Mouse (Mus musculus): Measurements from ENCODE around the gene Ccnt2. TPM values are rescaled to one million over a fixed set of nuclear protein-coding genes. Genes with fewer than 3 reads are reported as not detected.

Gene Ccnt2
- polyA plus RNA-seq (2015; fragmentation: Nextera tagmentation; extraction: Ambion mirVana): 99.9 and 127 TPM in 2 replicates

DNA sequence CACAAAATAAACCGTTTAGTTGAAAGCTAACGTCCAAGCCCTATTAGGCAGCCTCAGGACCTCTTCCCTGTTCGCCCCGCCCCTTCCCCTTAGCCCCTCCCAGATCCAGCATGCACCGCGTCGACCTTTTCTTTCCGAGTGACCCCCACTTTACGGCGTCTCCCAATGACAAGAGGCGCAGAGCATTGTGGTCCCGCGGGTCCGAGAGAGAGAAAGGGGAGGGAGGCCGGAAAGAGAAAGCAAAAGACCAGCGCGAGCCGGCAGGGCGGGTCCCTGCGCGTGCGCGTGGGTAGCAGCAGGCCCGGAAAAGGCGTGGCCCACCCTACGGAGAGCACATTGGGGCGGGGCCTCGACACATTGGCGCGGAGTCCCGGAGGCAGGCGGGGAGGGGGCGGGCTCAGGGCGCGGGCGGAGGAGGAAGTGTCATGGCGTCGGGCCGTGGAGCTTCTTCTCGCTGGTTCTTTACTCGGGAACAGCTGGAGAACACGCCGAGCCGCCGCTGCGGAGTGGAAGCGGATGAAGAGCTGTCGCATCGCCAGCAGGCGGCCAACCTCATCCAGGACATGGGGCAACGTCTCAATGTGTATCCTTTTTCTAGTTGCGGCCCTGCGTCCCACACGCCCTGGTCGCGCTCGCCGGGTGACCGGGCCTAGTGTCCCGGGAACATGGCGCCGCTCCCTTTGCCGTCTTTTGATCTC lies at the start of gene Ccnt2:
Gene Ccnt2, plus strand, starts transcription at position 362 of the 698 bp plus-strand sequence.
- WGBS: under 1% methylated on average over 63 of the region's 63 CpGs
- Histone ChIP-seq H3K4me3 (replicated peaks; ENCODE audit: low read length) (peak within 1 kb of the TSS; percentile 57), H3K27me3 (replicated peaks; ENCODE audit: control insufficient read depth, insufficient read depth, low read length) (no peaks in the 10 kb centered on the region), H3K36me3 (ENCODE audit: control insufficient read depth, insufficient read depth) (no peaks in the 10 kb centered on the region), H3K27ac (ENCODE audit: low read length) (peak within 1 kb of the TSS; percentile 85), H3K4me1 (replicated peaks; ENCODE audit: control insufficient read depth, insufficient read depth, low read length) (peaks cover 12% of the 10 kb centered on the region), H3K9me3 (ENCODE audit: control insufficient read depth, low read length) (no peaks in the 10 kb centered on the region), H3K9ac (replicated peaks; ENCODE audit: low read depth, low read length) (peak within 1 kb of the TSS; percentile 78), H3K4me2 (ENCODE audit: low read length) (peak within 1 kb of the TSS; percentile 62)
- ATAC-seq: peak; percentile 97

DNA sequence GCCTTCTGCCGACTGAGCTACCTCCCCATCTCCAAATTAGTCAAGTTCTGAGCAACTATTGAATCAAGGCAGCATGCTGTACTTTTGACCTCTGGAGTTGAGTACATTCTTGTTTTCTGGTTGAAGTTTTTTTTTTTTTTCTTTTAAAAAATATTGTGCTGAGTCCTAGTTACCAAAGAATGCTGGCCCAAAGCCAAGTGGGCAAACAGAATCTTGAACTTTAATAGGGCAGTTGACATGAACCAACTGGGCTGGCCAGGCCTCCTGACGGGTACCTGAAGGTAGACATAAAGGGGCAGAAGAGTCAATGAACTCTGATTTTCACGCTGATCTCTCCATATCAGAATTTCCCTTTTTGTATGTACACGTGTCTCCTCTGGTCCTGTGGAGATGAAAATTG lies 44.9 kb upstream of the Ccnt2 start, which contains the start of gene Acmsd:
Gene Acmsd, plus strand, starts transcription at position 318 of the 400 bp plus-strand sequence.
- Histone ChIP-seq H3K4me1 (replicated peaks; ENCODE audit: control insufficient read depth, insufficient read depth, low read length) (no peaks in the 10 kb centered on the region), H3K4me2 (ENCODE audit: low read length) (no peak within 1 kb of the TSS), H3K4me3 (replicated peaks; ENCODE audit: low read length) (no peak within 1 kb of the TSS), H3K27me3 (replicated peaks; ENCODE audit: control insufficient read depth, insufficient read depth, low read length) (no peaks in the 10 kb centered on the region), H3K36me3 (ENCODE audit: control insufficient read depth, insufficient read depth) (no peaks in the 10 kb centered on the region), H3K9me3 (ENCODE audit: control insufficient read depth, low read length) (no peaks in the 10 kb centered on the region), H3K27ac (ENCODE audit: low read length) (no peak within 1 kb of the TSS), H3K9ac (replicated peaks; ENCODE audit: low read depth, low read length) (no peak within 1 kb of the TSS)
- ATAC-seq: no peak
- 93% methylated on average over 4 of the region's 4 CpGs for WGBS

DNA sequence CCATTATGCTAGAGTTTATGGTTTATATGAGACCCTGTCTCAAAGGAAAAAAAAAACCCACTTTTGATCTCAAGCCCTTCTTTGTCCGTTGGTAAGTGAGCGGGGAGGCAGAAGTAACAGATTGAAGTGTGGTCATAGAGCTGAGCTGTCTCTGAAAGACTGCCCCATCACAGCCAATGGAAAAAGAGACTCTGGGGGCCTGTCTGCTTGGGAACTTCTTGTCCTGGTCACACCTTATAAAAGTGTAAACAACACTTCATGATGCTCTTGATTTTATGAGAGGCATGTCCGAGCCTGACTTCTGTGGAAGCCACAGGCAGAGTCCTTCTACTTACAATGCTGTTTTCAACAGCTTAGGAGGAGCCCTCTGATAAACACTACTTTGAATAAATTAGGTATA lies 42.9 kb upstream of the Ccnt2 start:
- ATAC-seq: no peak
- Histone ChIP-seq H3K4me3 (replicated peaks; ENCODE audit: low read length) (no peak overlapping the region), H3K4me1 (replicated peaks; ENCODE audit: control insufficient read depth, insufficient read depth, low read length) (no peaks in the 10 kb centered on the region), H3K9ac (replicated peaks; ENCODE audit: low read depth, low read length) (no peak overlapping the region), H3K27ac (ENCODE audit: low read length) (no peak overlapping the region), H3K9me3 (ENCODE audit: control insufficient read depth, low read length) (no peaks in the 10 kb centered on the region), H3K36me3 (ENCODE audit: control insufficient read depth, insufficient read depth) (no peaks in the 10 kb centered on the region), H3K27me3 (replicated peaks; ENCODE audit: control insufficient read depth, insufficient read depth, low read length) (no peaks in the 10 kb centered on the region), H3K4me2 (ENCODE audit: low read length) (no peak overlapping the region)
- WGBS: 53% methylated on average over 3 of the region's 3 CpGs

DNA sequence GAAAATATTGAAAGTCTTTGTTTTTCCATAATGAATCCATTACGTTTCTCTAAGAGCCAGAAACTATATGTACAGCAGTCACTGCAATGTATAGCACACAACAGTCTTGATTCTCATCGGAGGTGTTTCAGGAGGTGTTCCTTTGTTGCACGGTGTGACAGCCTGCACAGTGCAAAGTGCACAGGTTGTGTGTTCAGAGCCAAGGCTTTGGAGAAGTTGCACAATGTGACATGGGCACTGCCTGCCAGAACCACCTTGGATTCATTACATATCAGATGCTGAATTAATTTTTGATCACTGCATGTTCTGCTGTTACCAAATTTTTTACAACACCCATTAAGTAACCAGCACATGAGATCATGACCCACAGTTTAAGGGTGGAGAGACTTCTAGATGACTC lies 41.5 kb upstream of the Ccnt2 start:
- no peak overlapping the region for H3K27ac ChIP-seq (ENCODE audit: low read length)
- no peak overlapping the region for H3K4me3 ChIP-seq (replicated peaks; ENCODE audit: low read length)
- H3K4me1 ChIP-seq (replicated peaks; ENCODE audit: control insufficient read depth, insufficient read depth, low read length): no peaks in the 10 kb centered on the region
- ATAC-seq: no peak
- H3K9me3 ChIP-seq (ENCODE audit: control insufficient read depth, low read length): no peaks in the 10 kb centered on the region
- no peaks in the 10 kb centered on the region for H3K27me3 ChIP-seq (replicated peaks; ENCODE audit: control insufficient read depth, insufficient read depth, low read length)
- no peak overlapping the region for H3K4me2 ChIP-seq (ENCODE audit: low read length)
- no peak overlapping the region for H3K9ac ChIP-seq (replicated peaks; ENCODE audit: low read depth, low read length)
- WGBS: 89% methylated on average over 3 of the region's 3 CpGs
- H3K36me3 ChIP-seq (ENCODE audit: control insufficient read depth, insufficient read depth): no peaks in the 10 kb centered on the region

DNA sequence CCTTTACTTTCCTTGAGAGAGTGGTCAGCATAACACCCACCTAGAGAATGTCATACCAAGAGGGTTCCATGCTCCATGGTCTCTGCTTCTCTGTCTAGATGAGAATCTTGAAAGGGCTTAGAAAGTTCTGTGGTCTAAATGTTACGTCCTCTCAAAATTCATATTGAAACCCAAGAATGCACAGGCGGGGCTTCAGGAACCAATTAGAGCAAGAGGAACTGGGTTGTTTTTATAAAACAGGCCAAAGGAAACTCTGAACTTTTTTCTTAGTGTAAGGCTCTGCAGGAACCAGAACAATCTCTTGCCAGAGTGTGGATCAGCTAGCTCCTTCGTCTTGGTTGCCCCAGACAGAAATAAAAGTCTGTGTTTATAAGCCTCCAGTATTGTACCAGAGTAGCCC lies 41.1 kb upstream of the Ccnt2 start:
- no peaks in the 10 kb centered on the region for H3K4me1 ChIP-seq (replicated peaks; ENCODE audit: control insufficient read depth, insufficient read depth, low read length)
- ATAC-seq: no peak
- WGBS: 74% methylated on average over 3 of the region's 3 CpGs
- H3K36me3 ChIP-seq (ENCODE audit: control insufficient read depth, insufficient read depth): no peaks in the 10 kb centered on the region
- H3K27me3 ChIP-seq (replicated peaks; ENCODE audit: control insufficient read depth, insufficient read depth, low read length): no peaks in the 10 kb centered on the region
- H3K9me3 ChIP-seq (ENCODE audit: control insufficient read depth, low read length): no peaks in the 10 kb centered on the region
- H3K4me3 ChIP-seq (replicated peaks; ENCODE audit: low read length): no peak overlapping the region
- H3K27ac ChIP-seq (ENCODE audit: low read length): no peak overlapping the region
- H3K9ac ChIP-seq (replicated peaks; ENCODE audit: low read depth, low read length): no peak overlapping the region
- H3K4me2 ChIP-seq (ENCODE audit: low read length): no peak overlapping the region

DNA sequence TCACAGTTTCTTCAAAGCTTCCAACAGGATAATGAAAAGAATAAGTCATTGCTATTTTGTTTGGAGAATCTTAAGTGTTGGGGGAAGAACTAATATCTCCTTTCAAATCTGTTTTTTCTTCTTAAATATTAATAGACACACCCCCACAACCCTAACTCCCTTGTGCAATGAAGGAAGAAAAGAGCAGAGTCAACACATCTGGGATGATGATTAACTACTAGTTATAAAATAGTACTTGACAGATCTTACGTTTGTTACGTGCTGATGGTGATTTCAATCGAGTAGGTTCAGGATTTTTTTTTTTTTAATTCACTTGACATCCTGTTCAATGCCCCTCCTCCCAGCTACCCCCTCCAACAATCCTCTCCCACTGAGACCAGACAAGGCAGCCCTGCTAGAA lies 38.6 kb upstream of the Ccnt2 start:
- H3K27ac ChIP-seq (ENCODE audit: low read length): no peak overlapping the region
- H3K27me3 ChIP-seq (replicated peaks; ENCODE audit: control insufficient read depth, insufficient read depth, low read length): no peaks in the 10 kb centered on the region
- no peak overlapping the region for H3K4me2 ChIP-seq (ENCODE audit: low read length)
- 78% methylated on average over 3 of the region's 3 CpGs for WGBS
- H3K9me3 ChIP-seq (ENCODE audit: control insufficient read depth, low read length): no peaks in the 10 kb centered on the region
- no peak overlapping the region for H3K4me3 ChIP-seq (replicated peaks; ENCODE audit: low read length)
- H3K4me1 ChIP-seq (replicated peaks; ENCODE audit: control insufficient read depth, insufficient read depth, low read length): no peaks in the 10 kb centered on the region
- no peaks in the 10 kb centered on the region for H3K36me3 ChIP-seq (ENCODE audit: control insufficient read depth, insufficient read depth)
- no peak overlapping the region for H3K9ac ChIP-seq (replicated peaks; ENCODE audit: low read depth, low read length)
- ATAC-seq: no peak

DNA sequence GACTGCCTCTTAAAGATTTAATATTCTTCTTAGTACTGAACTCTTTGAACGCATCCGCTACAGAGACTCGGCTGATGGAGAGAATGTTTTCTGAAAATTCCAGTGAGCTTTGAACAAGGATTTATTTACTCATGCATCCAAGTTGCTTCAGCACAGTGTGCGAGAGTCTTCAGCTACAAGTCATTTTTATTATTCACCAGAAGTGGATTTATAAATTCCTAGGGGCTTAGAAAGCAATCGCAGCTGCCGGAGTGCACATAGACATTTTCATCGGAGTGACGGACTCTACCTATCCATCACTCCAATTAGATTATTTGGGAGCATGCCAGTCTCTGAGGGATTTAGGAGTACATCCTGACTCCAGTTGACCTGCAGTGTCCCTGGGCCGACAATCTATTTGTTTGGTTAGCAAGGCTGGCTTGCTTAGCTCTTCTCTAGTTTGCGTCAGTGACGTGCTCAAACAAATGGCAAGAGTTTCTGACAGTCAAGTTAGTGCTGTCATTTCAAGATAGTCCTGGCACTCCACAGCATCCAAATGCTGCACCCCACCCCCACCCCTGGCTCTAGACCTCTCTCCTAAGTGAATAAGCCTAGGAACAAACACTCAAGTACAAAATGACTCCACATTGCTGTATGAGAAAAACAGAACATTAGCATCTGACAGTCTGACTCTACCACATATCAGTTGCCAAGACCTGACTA lies 23.4 kb upstream of the Ccnt2 start:
- Histone ChIP-seq H3K9me3 (ENCODE audit: control insufficient read depth, low read length) (no peaks in the 10 kb centered on the region), H3K4me2 (ENCODE audit: low read length) (no peak overlapping the region), H3K36me3 (ENCODE audit: control insufficient read depth, insufficient read depth) (no peaks in the 10 kb centered on the region), H3K27ac (ENCODE audit: low read length) (no peak overlapping the region), H3K9ac (replicated peaks; ENCODE audit: low read depth, low read length) (no peak overlapping the region), H3K4me1 (replicated peaks; ENCODE audit: control insufficient read depth, insufficient read depth, low read length) (no peaks in the 10 kb centered on the region), H3K4me3 (replicated peaks; ENCODE audit: low read length) (no peak overlapping the region), H3K27me3 (replicated peaks; ENCODE audit: control insufficient read depth, insufficient read depth, low read length) (no peaks in the 10 kb centered on the region)
- WGBS: 82% methylated on average over 11 of the region's 11 CpGs
- no peak for ATAC-seq

DNA sequence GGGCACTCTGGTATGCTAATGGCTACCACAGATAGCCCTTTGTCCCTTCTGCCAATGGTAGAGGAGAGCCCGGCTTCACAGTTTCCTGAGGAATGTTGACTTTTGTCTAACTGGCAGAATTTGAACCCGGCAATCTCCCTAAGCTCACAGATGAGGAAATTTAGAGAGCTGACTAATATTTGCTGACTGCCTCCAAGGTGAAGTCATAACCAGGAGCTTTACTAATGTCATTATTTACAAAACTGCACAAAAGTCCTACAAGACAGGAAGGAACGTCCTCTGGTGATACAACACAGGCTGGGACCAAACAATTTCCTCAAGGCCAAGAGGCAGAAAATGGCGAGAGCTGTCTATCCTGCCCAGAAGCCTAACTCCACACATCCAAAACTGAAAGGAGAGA lies 18.2 kb upstream of the Ccnt2 start:
- no peak for ATAC-seq
- H3K9ac ChIP-seq (replicated peaks; ENCODE audit: low read depth, low read length): no peak overlapping the region
- 72% methylated on average over 4 of the region's 4 CpGs for WGBS

DNA sequence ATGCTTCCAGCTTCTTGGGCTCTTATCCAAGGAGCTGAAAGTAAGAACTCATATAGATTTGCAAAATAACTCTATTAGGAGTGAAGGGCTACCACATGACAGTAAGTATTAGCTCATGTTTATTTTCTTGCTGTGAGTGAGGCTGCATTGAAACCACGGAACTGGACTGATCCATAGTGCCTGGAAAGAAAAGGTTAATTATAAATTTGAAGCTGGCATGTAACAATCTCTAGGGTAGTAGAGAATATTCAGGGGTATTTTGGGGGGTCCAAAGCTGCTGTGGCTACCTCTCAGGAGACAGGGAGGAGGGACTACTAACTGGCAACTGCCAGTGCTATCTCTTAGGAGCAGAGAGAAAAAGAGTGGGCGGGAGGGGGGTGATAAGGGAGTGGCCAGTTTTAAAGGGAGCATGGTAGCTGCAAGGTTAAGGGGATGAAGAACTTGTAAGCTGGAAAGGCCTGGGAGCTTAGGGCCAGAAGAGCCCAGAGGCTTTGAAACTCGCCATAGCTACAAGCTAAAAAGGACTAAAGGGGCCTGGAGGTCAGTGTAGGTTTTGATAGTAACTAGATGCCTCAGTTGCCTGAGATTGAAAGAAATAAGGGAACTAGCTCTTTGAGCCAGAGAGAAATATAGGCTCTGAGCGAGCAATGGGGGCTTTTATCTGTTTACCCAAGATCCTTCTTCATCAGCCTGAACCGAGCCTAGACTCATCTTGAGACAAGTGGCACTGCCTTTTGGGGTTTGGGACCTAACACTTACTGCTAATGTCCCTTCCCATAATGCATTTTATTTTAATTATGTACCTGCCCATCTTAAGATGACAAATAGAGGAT lies 17.4 kb upstream of the Ccnt2 start:
- Histone ChIP-seq H3K36me3 (ENCODE audit: control insufficient read depth, insufficient read depth) (no peaks in the 10 kb centered on the region), H3K9me3 (ENCODE audit: control insufficient read depth, low read length) (no peaks in the 10 kb centered on the region), H3K27me3 (replicated peaks; ENCODE audit: control insufficient read depth, insufficient read depth, low read length) (no peaks in the 10 kb centered on the region), H3K4me2 (ENCODE audit: low read length) (no peak overlapping the region), H3K4me3 (replicated peaks; ENCODE audit: low read length) (no peak overlapping the region), H3K27ac (ENCODE audit: low read length) (no peak overlapping the region), H3K9ac (replicated peaks; ENCODE audit: low read depth, low read length) (no peak overlapping the region), H3K4me1 (replicated peaks; ENCODE audit: control insufficient read depth, insufficient read depth, low read length) (no peaks in the 10 kb centered on the region)
- ATAC-seq: no peak
- 69% methylated on average over 5 of the region's 5 CpGs for WGBS

More for the DNA sequence above, 18.2 kb upstream of the Ccnt2 start:
- Histone ChIP-seq H3K4me1 (replicated peaks; ENCODE audit: control insufficient read depth, insufficient read depth, low read length) (no peaks in the 10 kb centered on the region), H3K27me3 (replicated peaks; ENCODE audit: control insufficient read depth, insufficient read depth, low read length) (no peaks in the 10 kb centered on the region), H3K4me2 (ENCODE audit: low read length) (no peak overlapping the region), H3K9me3 (ENCODE audit: control insufficient read depth, low read length) (no peaks in the 10 kb centered on the region), H3K36me3 (ENCODE audit: control insufficient read depth, insufficient read depth) (no peaks in the 10 kb centered on the region), H3K27ac (ENCODE audit: low read length) (no peak overlapping the region), H3K4me3 (replicated peaks; ENCODE audit: low read length) (no peak overlapping the region)

All from forebrain, embryonic 16.5 days (tissue).